Mouse (Mus musculus) yolk sac, embryonic 10.5 days (tissue): ENCODE measurements around the gene Cpxcr1.

Experiments
- DNase-seq: peaks from one replicate; pipeline ENCODE4 v3.0.0-alpha.2; 2017; ENCODE audit warnings: low spot score

Gene Cpxcr1

DNA sequence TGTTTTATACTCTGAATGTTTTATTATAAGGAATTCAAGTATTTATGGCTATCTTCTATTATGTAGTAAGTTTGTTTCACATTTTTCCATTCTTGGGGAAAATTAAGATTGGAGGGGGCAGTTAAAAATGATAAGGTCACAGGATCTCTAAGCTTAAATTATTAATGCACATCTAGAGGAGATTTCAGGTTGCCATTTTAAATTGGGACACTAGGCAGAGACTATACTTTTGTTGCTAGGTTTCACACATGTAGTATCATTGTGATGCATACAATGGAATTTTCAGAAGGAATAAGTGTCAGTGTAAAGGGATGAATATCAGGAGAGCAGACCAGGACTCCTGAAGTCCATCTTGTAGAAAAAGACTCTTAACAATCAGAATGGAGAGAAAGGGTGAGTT is at the start of gene Cpxcr1:
Gene Cpxcr1, plus strand, starts transcription at position 301 of the 400 bp plus-strand sequence.
- DNase-seq = no peak
